Mouse (Mus musculus) cerebellum, adult 18-20 months (tissue): ENCODE results near the gene Lrrc7.
"Not testable (repeated sequence)": the region's sequence is repeated elsewhere in the genome, so short reads cannot be mapped to it uniquely, and the experiment has no call there.

Experiments
- DNase-seq, 2 experiments: peaks; one replicate each; pipeline ENCODE4 v3.0.0; 2021

Lrrc7 gene

DNA sequence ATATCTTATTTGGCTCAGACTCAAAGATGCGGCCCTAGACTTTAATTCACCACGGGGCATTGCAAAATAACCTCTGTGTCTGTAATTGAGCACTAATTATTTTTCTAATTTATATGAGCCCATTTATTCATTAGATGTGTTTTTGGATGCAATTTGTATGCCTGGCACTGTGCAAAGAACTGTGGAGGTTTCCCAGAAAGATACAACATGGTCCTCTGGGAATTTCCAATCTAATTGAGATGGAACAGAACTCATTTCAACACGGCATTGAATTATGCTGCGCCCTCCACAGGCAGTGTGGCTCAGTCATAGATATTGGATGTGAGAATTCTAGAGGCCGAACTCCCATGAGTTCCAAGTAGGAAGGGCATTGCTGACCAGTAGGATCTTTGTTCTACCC, 397.6 kb downstream of the Lrrc7 start:
- no peak for DNase-seq

DNA sequence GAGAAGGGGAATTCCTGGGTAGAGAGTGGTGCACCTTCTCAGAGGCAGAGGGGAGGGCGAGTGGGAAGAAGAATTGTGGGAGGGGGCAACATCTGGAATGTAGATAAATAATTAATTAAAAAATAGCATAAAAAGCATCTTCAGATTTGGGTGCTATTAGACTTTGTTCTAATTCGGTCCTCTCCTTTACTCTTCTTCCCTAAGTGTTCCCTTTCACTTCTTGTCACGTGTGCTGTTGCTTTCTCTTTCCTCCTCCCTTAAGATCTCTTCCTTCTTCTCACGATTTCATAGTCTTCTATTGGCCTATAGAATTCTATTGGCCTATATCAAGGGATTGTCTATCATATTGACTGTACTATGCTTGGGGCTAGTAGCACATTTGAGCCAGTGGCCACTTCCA, 398.9 kb downstream of the Lrrc7 start:
- no peak for DNase-seq

DNA sequence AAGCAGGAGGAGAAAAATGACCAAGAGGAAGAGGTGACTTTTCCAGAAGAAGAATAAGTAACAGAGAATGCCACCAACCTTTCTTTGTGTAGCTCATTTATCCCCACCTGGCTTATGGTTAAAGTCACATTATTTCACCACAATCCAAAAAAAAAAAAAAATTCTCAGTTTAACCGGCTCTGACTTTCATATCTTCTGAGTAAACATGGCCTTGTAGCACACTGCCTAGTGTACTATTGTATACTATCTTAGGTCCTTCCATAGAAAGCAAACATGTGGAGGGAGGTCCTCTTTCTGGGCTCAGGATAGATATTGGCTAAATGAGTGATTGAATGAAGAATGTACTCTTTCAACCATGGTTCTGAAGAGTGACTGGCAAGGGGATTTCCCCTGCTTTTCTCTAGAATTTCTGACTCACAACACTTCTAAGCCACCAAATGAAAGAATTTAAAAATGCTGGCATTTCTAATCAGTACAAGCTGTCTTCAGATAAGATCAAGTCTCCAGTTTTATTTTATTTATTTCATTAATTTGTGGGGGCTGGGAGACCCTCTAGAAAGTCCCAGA, 400.0 kb downstream of the Lrrc7 start:
- DNase-seq: no peak

DNA sequence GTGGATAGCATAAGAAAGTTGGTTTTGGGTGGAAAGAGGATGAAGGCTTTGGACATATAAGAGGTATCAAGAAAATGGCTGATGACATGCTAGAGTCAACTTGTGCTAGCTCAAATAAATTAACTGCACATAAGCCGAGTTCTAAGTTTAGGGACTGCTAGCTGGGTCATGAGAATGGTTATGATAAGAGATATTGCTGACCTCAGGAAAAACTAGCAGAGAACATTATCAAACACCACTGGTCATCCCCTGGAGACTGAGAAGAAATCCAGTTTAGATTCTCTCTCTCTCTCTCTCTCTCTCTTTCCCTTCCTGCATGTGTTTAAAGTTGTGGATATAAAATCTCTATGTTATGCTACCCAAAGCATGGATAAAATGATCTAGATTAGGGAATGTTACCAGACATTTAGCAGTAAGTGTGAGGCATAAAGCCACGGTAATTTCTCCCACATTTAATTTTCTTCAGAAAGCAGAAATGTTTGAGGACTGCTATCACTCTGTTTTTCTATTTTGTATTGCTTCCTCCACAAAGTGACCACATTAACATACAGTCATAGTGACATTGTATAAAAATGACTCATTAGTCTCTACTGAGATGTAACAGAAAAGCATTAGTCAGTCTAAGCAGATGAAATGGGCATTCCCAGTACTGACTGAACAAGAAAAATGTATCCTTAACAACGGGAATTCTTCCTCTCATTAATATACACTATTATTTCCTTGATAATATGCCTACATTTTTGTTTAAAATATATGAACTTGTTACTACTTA, 406.3 kb downstream of the Lrrc7 start:
- DNase-seq: no peak

DNA sequence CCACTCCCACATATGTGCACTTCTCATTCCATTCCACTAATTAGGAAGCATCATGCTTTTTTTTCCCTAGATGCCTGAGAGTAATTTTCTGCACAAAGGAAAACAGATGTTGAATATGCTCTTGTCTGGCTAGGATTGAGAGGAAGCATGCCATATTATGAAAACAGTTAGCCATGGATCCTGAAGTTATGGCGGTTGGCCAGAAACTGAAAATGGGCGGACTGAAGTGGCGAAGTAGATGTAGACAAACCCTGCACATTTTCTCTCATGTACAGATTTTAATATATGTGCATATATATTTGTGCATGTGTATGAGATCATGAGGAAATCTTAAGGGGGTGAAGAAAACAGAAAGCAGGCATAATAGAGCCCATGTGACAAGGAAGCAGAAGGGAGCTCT, 407.9 kb downstream of the Lrrc7 start:
- DNase-seq: no peak

DNA sequence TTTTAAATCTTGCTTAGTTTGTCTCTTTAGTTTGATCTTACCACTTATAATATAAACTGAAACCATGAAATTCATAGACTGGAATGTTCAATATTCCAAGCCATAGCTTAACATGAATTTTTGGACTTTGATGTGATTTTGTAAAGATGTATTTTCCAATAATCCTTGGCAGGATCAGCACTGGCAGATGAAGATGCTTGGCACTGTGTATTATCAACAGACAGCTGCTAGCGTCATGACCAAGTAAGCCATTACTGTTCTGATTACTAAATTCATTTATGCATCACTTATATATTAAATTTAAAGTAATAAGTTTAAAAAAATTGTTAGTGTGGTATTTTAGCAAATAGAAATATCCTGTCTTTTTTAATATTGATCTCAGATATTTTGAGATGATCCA, 413.0 kb downstream of the Lrrc7 start:
- DNase-seq: no peak

DNA sequence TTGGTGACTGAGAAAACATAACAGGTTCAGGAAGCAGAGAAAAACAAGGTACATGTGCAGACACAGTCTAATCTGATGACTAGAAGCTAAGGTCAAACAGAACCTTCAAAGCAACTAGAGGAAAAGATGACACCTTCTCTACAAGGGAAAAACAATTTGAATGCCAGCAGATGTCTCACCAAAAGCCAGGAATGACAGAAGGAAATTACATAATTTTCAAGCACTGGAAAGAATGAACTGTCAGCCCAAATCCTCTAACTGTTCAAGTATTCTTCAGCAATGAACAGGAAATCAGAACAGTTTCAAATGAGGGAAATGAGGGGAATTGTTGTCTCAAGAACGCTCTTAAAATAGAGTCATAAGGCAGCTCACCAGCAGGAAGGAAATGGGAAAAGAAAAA, 421.4 kb downstream of the Lrrc7 start:
- DNase-seq: no peak

DNA sequence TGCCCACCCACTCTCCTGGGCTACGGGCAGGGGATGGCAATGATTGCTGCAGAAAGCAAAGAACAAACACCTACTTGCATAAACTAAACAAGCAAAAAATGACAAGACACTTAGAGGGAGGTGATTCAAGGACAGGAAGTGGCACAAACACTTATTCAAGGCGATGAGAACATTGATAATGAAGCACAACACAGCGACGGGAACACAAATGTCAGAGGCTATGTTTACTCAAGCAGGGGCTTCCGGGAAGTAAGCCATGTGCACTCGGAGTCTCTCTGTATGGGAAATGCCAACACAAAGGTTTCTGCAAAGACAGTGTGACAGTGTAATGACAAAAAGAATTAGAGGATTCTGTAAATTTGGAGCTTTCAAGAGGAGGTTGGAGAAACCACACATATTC, 424.2 kb downstream of the Lrrc7 start:
- no peak for DNase-seq

DNA sequence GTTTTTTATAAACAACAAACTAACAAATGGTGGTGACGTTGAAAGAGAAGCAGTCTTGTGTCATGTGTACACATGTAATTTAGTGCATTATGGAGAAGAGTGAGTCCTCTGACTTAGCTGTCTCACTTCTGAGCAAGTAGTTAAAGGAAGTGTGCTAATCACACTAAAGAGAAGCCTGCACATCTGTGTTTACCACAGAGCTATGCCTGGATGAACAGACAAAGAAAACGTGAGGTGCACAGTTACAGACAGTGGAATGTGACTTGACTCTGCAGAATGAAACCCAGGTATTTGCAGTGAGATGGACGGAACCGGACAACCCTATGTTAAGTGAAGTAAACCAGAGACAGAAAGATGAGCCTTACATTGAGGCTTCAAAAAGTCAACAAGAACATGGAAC, 430.3 kb downstream of the Lrrc7 start:
- no peak for DNase-seq

DNA sequence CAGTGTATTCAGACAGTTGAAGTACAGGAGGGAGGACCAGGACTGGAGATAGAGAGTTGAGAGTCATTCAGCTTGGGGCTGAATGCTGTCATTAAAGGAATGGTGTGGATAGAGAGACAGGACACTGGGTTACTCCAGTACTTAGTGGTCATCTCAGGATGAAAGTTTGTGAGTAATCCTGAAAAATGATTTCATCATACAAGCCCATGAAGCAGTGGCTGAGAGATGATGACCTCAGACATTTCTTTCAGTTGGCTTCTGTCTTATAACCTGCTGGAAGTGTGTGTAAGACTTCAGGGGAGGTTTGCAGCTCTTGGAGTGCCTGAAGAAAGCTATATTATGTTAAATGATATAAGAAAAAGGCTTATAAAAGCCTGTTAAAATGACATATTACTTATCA, 430.8 kb downstream of the Lrrc7 start:
- DNase-seq: no peak

DNA sequence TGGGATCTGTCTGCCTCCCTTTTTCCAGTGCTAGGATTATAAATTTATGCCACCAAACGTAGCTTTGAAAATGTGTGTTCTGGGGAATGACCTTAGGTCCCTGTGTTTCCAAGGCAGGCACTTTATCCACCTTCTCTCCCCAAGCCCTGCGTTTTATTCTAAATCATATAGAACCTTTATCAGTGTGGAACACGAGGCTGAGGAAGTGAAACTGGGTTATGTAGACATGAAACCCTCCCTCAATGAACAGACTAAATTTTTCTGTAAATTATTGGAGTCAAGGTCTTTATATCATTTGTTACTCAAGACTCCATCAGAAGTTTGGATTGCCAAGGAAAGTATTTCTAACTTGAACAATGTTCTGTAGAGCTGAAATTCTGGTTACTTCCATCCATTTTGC, 439.1 kb downstream of the Lrrc7 start:
- DNase-seq: no peak

DNA sequence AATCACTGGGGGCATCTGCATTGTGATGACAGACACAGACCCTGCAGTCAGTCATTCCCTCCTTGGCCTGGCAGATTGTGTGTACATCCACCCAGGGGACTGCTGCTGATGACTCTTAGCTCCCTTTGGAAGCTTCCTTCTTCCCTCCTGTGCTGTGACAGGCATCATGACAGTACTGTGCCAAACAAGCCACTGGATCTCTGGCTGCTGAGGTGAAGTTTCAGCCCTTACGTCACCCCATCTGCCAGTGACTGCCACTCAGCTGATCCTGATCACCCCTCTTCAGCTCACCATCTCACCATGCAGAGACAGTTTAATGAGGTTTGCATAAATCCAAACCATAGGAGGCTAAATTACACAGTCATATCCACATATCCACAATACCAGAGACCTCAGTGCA, 456.8 kb downstream of the Lrrc7 start:
- no peak for DNase-seq

DNA sequence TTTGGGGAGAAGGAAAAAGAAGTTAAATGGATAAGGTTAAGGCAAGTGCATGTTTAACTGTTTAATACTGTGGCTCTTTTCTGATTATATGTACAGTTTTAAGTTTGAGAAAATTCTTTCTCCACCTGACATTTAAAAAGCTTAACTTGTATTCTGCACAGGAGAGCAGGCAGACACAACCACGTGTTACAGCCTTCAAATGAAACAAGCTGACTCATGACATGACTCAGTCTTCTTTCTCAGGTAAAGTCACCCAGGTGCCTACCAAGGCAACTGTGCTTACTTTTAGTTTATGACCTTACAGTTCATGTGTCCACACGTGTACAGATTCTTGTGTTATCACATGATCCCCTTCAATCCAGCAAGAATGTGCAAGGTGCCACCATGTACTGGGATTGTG, 458.6 kb downstream of the Lrrc7 start:
- DNase-seq: no peak

DNA sequence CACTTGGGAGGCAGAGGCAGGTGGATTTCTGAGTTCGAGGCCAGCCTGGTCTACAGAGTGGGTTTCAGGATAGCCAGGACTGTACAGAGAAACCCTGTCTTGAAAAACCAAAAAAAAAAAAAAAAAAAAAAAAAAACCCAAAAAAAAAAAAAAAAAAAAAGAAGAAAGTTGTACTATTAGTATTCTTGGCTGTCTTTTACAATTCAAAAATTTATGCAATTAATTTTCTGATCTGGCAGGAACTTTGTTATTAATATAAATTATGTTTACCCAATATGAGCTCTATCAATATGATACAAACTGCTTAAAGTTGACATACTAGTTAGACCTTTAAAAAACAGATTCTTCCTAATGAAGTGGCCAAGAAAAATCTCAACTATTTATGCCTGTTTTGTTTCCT, 459.5 kb downstream of the Lrrc7 start:
- DNase-seq: not testable (repeated sequence)

DNA sequence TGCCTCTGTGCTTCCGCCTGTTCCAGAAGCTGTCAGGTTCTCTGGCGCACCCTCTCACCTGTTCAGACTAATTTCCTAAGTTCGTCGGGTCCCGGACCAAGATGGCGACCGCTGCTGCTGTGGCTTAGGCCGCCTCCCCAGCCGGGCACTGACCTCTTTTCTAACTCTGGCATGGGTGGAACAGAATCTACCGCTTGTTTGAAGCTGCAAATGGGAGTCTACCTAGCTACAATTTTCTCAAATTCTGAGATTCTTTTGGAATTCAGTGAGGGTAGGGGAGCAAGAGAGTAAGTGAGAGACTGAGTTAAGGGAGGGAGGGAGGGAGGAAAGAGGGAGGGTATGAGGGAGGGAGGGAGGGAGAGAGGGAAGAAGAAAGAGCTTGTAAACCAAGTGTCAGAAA, 460.0 kb downstream of the Lrrc7 start:
- not testable (repeated sequence) for DNase-seq

DNA sequence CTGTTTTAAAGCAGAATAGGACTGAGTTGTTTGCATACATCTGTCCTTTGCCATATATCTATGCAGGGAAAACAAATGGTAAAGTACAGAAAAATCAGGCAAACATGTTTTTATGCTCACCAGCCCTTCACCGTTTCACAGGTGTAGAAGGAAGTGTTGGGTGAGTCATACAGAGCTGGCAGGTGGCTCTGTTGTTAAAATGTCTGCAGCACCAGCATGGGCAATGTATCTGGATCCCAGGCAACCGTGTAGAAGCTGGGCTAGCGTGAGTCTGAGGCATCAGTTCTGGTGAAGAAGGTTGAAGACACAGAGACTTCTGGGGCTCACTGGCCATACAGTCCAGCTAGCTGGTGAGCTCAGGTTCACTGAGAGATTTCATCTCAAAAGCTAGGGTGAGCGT, 468.1 kb downstream of the Lrrc7 start:
- DNase-seq: no peak

DNA sequence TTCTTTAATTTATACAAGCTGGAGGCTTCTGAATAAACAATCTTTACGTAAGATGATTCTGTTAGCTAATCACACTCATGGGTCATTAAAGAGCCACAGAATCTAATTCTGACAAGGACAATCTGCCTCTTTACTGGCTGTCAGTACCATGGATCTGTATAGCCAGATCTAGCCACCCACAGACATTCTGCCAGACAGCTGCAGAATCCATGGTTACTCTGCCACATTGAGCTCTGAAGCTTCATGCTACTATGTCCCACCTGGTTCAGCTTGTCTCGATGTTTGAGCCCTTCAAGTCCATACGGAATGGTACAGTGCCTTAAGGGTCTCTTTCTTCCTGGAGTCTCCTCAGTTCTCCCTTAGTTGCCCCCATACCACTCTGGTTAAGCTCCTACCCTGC, 470.4 kb downstream of the Lrrc7 start:
- DNase-seq: no peak

DNA sequence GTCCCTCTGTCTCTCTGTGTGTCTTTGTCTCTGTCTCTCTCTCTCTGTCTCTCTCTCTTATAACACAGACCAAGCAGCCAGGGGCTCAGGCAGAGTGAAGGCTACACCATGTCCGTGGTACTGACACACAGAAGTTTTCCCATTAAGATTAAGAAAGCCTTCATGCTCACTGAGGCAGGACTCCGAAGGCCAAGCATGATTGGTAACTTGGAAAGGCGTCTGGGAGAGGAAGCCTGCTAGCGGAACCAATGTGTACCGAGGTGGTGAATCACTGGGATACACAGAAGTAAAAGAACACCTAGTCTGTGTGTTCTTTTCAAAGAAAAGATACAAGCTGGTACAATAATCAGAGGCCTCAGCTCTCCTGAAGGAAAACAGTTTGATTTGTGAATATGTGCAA, 484.2 kb downstream of the Lrrc7 start:
- DNase-seq: no peak

DNA sequence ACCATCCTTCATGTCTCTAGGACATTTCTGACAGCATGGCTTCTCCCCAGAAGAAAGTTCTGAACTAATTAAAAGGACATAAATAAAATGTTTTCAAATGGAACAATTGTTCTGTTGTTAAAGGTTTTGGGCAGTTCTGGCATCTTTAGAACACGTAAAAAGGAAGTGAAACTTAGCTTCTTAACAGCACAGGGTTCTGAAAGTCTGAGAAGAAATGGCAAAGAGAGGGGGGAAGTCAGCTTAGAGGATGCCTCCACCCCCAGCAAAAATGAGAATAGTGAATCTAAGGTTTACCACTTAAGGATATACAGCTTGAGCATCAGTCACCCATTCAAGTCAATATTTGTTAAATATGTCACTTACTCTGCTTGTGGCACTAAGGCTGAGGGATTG, 484.6 kb downstream of the Lrrc7 start:
- no peak for DNase-seq

DNA sequence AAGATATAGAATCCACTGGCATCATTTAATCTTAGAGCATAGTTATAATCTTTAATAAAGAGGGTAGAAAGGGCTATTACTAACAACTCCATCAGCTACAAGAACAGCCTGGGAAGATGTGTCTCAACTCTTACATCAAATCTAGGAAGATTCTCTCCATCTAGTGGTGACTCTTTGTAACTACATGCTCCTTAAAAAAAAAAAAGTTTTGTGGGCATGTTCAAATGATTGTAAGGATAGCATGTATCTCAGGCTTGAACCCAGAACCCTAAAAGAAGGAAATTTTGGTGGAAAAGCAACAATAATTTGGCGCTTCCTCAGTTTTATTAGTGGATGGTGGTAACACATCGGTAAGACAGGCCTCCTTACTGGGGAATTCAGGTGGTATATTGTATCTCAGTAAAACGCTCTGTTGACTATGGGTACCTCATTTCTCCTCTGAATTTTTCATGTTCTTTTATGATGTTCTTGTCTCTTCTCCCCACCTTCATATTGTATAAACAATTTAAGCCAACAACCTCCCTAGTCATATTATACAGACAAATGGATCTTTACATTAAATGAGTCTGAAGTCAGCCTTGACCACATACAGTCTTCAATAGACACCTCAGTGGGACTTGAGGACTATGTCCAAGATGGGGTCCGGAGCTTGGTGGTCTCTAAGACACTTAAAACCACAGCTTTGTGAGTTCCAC, 485.2 kb downstream of the Lrrc7 start:
- DNase-seq: no peak

DNA sequence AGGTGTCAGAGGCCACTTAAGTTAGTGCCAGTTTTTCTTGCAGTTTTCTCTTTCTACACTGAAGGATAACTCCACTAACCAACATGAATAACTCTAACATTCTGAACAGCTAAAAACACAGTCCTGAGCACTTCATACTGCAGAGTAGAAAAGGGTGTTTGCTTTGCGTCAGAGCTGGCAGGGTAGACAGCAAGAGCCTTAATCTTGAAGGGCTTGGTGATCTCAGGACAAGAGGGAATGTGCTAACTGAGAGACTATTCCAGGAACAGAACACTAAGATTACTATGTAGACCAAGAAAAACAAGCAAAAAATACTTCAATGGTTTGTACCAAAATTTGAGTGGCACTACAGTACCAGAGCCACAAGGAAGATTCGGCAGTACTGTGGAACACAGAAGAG, 487.0 kb downstream of the Lrrc7 start:
- DNase-seq: no peak

DNA sequence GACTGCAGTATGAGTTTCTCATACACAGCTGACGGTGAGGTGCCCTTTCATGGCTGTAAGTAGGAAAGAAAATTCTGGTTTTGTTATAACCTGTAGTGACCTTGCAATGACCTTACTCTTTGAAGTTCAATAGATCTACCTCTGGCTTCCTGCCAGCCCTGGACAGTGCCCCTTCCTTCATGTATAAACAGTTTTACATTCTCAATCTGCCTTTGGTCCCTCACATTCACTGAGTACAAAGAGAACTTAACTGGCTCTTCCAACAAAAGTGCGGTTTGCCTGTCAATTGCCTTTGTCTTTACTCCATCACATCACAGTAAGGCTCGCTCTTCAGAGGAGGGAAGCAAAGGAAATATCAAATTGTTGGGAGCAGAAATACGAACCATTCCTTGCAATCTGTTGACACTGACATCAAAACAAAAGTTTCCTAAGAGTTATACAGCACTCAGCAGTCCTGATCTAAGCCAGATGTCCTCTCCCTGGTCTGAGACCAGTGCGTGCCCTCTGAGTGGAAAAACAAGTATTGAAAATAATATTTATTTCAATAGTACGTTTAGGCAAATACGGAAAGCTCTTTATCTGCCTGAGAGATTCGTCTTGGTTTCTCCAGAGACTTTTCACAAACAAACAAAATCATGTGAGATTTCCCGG, 493.3 kb downstream of the Lrrc7 start:
- no peak for DNase-seq

DNA sequence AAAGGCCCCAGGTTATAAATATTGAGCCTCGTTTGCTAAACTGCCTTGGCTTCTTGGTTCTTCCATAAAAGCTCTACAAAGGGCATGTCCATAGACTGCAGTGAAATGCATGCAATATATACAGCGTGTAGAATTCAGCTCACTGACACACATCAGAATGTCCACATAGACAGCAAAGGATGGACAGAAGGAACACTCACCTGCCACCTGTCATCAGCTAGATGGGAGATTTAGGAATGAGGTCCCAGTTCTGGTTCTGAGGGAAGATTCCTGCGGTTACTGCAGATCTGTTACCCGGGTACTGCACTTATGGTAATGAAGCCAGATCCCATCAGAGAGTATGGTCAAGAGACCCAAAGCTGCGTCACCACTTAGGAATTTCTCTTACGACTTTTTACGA, 494.1 kb downstream of the Lrrc7 start:
- DNase-seq: no peak

DNA sequence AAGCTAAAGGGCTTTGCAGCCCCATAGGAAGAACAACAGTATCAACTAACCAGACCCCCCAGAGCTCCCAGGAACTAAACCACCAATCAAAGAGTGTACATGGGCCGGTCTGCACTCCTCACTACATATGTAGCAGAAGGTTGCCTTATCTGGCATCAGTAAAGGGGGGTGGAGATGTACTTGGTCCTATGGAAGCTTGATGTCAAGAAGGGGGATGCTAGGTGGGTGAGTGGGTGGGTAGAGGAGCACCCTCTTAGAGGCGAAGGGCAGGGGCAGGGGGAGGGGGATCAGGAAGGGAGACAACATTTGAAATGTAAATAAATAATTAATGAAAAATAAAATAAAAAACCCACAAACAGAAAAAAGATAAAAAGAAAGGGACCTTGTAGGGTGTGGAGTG, 496.8 kb downstream of the Lrrc7 start:
- no peak for DNase-seq
